Mouse (Mus musculus) ES-E14 (cell line): ENCODE data around the gene Pmvk.
"Not testable (repeated sequence)": the region's sequence is repeated elsewhere in the genome, so short reads cannot be mapped to it uniquely, and the experiment has no call there.

Source experiments
- HCFC1 ChIP-seq: IDR thresholded peaks from 2 replicates; pipeline ENCODE4 v1.6.1; 2012; ENCODE audit warnings: low read length, inconsistent platforms, borderline replicate concordance; ENCODE audit not compliant: insufficient read depth
- MAFK ChIP-seq: IDR thresholded peaks from 2 replicates; pipeline ENCODE4 v1.6.1; 2014; ENCODE audit warnings: mild to moderate bottlenecking, low read depth, low read length, inconsistent platforms; ENCODE audit not compliant: insufficient read depth
- ZC3H11A ChIP-seq: IDR thresholded peaks from 2 replicates; pipeline ENCODE4 v1.6.1; 2012; ENCODE audit warnings: low read depth, mild to moderate bottlenecking, inconsistent platforms, low read length, borderline replicate concordance
- ZNF384 ChIP-seq: IDR thresholded peaks from 2 replicates; pipeline ENCODE4 v1.6.1; 2012; ENCODE audit warnings: low read depth, low read length, inconsistent platforms

GRCm38 (mm10) chr3:89429021-89429420 lies 25.3 kb upstream of the Pmvk start:
- not testable (repeated sequence) for TF ChIP-seq HCFC1, MAFK, ZC3H11A, ZNF384
